Mouse (Mus musculus) C2C12 (cell line): ENCODE results near the gene Rbmxl2.

Source experiments
- CEBPB ChIP-seq: IDR thresholded peaks from one replicate; pipeline ENCODE4 v1.6.1; 2011; ENCODE audit warnings: low read depth, mild to moderate bottlenecking, control low read depth, moderate library complexity
- CTCF ChIP-seq: IDR thresholded peaks from one replicate; pipeline ENCODE4 v1.5.1; 2011; ENCODE audit not compliant: control insufficient read depth, insufficient read depth, insufficient read length
- FOSL1 ChIP-seq: IDR thresholded peaks from one replicate; pipeline ENCODE4 v1.8.0; 2011; ENCODE audit warnings: mild to moderate bottlenecking, low read length; ENCODE audit not compliant: poor library complexity, insufficient read depth, severe bottlenecking
- MAX ChIP-seq: IDR thresholded peaks from one replicate; pipeline ENCODE4 v1.6.1; 2011; ENCODE audit warnings: mild to moderate bottlenecking, control low read depth
- MYOD1 ChIP-seq: IDR thresholded peaks from one replicate; pipeline ENCODE4 v1.6.1; 2011; ENCODE audit warnings: low read depth; ENCODE audit not compliant: control insufficient read depth, insufficient read length
- MYOG ChIP-seq: IDR thresholded peaks from one replicate; pipeline ENCODE4 v1.6.1; 2011; ENCODE audit not compliant: control insufficient read depth, insufficient read length; ENCODE audit errors: extremely low read depth
- USF1 ChIP-seq: IDR thresholded peaks from one replicate; pipeline ENCODE4 v1.6.1; 2011; ENCODE audit warnings: low read depth, mild to moderate bottlenecking, control low read depth, moderate library complexity

DNA sequence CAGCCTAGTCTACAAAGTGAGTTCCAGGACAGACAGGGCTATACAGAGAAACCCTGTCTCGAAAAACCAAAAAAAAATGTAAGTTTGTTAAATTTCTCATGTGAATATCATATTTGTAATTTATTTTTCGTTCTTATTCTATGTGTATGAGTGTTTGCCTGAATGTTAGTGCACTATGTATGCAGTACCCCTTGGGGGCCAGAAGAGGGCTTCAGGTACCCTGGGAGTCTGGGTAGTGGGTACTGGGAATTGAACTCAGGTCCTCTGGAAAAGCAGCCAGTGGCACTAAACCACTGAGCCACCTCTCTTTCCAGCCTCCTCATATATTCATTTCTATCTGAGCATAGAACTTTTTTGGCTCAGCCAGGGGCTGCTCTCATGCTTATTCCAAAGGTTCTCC lies 7.6 kb downstream of the Rbmxl2 start:
- no peak for TF ChIP-seq CTCF
- no peak for TF ChIP-seq MYOD1
- no peak for TF ChIP-seq USF1
- no peak for TF ChIP-seq CEBPB
- TF ChIP-seq FOSL1, result no peak
- TF ChIP-seq MYOG, result no peak
- TF ChIP-seq MAX, result no peak
